Mouse (Mus musculus) ovary, postnatal 14 days (tissue): ENCODE results near the gene Olfr791.

Experiments used
- DNase-seq: peaks from one replicate; pipeline ENCODE4 v3.0.0; 2022; ENCODE audit warnings: low spot score

The Olfr791 gene

DNA sequence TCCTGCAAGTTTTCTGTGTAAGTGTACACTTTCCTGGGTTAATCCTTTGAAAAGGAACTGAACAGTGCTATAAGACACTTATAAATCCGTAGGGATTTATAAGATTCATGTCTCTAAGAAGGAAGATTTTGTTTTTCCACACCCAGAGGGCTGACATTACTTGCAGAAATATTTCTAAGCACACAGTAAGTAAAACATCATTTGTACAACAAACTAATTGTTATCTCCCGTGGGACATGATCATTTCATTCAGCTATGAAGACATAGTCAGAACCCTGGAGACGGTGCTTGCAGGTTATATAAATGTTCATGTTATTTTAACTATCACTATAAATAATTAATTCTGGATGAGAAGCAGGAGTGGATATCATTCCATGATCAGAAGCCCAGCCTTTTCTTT, at the start of gene Olfr791:
Gene Olfr791 (plus strand): TSS at position 301 of the 400 bp plus-strand sequence.
- no peak for DNase-seq

DNA sequence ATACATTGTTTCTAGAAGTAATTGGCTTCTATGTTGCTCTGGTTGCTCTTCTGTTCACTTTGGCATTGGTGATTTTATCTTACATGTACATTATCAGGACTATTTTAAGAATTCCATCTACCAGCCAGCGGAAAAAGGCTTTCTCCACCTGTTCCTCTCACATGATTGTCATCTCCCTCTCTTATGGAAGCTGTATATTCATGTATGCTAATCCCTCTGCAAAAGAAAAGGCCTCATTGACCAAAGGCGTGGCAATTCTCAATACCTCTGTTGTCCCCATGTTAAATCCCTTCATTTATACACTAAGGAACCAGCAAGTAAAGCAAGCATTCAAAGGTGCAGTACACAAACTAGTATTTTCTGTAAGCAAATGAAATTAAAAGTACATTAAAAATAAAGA, 48.3 kb upstream of the Olfr791 start:
- no peak for DNase-seq

DNA sequence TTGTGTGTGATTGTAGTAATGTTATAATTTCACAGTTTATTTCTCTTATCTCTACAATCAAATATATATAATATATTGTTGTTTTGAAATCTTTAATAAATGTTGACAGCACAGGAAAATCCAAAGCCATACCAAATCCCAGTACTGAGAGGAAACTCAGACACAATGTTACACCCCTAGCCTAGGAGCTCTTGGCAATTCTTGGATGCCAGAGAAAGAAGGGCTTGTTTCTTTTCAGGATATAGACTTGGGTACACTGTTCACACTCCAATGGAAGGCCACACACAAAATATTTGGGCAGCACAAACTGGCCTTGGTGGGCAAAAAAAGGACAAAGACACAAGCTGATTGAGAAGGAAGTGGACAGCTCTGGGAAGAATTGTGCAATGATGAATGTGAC, 47.9 kb upstream of the Olfr791 start:
- DNase-seq, result no peak

DNA sequence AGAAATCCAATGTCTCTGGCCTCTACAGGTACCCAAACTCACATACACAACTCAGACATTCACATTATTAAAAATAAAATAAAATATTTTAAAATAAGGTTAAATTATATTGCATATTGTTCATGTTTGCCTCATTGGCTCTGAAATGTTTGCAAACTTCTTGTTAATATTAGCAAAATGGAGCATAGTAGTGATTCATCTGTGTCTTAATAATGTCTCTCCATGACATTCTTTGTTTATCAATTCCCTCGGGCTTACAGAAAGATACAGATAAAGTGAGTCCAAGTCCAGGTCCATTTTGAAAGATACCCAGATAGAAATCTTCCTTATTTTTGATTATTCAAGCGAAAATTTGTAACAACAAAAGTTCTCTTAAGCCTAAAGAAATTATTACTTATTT, 37.1 kb upstream of the Olfr791 start, which contains the start of gene Olfr789:
Gene Olfr789 (plus strand): TSS at position 301 of the 400 bp plus-strand sequence.
- DNase-seq, result no peak

- DNase-seq, result no peak
Observed at GRCm38 (mm10) chr10:129490101-129490500, 31.5 kb upstream of the Olfr791 start.

GRCm38 (mm10) chr10:129498192-129498591, 23.4 kb upstream of the Olfr791 start, which contains the start of gene Olfr790:
TSS of gene Olfr790 (plus strand) at chr10:129498492.
- no peak for DNase-seq

- DNase-seq, result no peak
Observed at GRCm38 (mm10) chr10:129538862-129539261, 17.3 kb downstream of the Olfr791 start, which contains the start of gene Olfr792. TSS of gene Olfr792 (plus strand) at chr10:129539162.

- DNase-seq, result peak; percentile 3
Observed at GRCm38 (mm10) chr10:129549354-129549753, 27.8 kb downstream of the Olfr791 start.

- DNase-seq, result no peak
Observed at GRCm38 (mm10) chr10:129567355-129567754, 45.8 kb downstream of the Olfr791 start, which contains the start of gene Olfr794. TSS of gene Olfr794 (plus strand) at chr10:129567655.

- DNase-seq, result no peak
Observed at GRCm38 (mm10) chr10:129577066-129577465, 55.5 kb downstream of the Olfr791 start.
